Mouse (Mus musculus): ENCODE measurements at regions not wholly inside any gene's neighbourhood (a gene's known extent, or its start where the extent isn't known, plus 50 kb on each side); places are given as distances from the start of the nearest gene placed in this dataset.

- no peak for DNase-seq (ENCODE audit: low read depth in 1 of 2, low spot score in 2 of 2)
Measured at GRCm38 (mm10) chr1:166807163-166807945, 125.7 kb upstream of the Fmo9 start.

GRCm38 (mm10) chr1:166811341-166812071 is 129.9 kb upstream of the Fmo9 start:
- no peak for DNase-seq (ENCODE audit: low read depth in 1 of 2, low spot score in 2 of 2)

GRCm38 (mm10) chr1:166812072-166812461 is 130.4 kb upstream of the Fmo9 start:
- no peak for DNase-seq (ENCODE audit: low read depth in 1 of 2, low spot score in 2 of 2)

GRCm38 (mm10) chr1:166812920-166813439 is 131.3 kb upstream of the Fmo9 start:
- DNase-seq (ENCODE audit: low read depth in 1 of 2, low spot score in 2 of 2): no peak

GRCm38 (mm10) chr1:166817927-166818326 is 136.3 kb upstream of the Fmo9 start:
- DNase-seq (ENCODE audit: low read depth in 1 of 2, low spot score in 2 of 2): no peak

GRCm38 (mm10) chr1:166818682-166819081 is 137.0 kb upstream of the Fmo9 start:
- DNase-seq (ENCODE audit: low read depth in 1 of 2, low spot score in 2 of 2): no peak

- no peak for DNase-seq (ENCODE audit: low read depth in 1 of 2, low spot score in 2 of 2)
Measured at GRCm38 (mm10) chr1:166819420-166819819, 137.8 kb upstream of the Fmo9 start.

GRCm38 (mm10) chr1:166820050-166820449 is 138.4 kb upstream of the Fmo9 start:
- no peak for DNase-seq (ENCODE audit: low read depth in 1 of 2, low spot score in 2 of 2)

GRCm38 (mm10) chr1:166821146-166821545 is 139.5 kb upstream of the Fmo9 start:
- no peak for DNase-seq (ENCODE audit: low read depth in 1 of 2, low spot score in 2 of 2)

- DNase-seq (ENCODE audit: low read depth in 1 of 2, low spot score in 2 of 2): no peak
Measured at GRCm38 (mm10) chr1:166837299-166837698, 155.7 kb upstream of the Fmo9 start.

GRCm38 (mm10) chr1:166839833-166840232 is 158.2 kb upstream of the Fmo9 start:
- no peak for DNase-seq (ENCODE audit: low read depth in 1 of 2, low spot score in 2 of 2)

- DNase-seq (ENCODE audit: low read depth in 1 of 2, low spot score in 2 of 2): no peak
Measured at GRCm38 (mm10) chr1:166843397-166843877, 157.8 kb upstream of the Fam78b start.

GRCm38 (mm10) chr1:166846566-166846965 is 154.7 kb upstream of the Fam78b start:
- DNase-seq (ENCODE audit: low read depth in 1 of 2, low spot score in 2 of 2): no peak

GRCm38 (mm10) chr1:166847233-166847632 is 154.0 kb upstream of the Fam78b start:
- DNase-seq (ENCODE audit: low read depth in 1 of 2, low spot score in 2 of 2): no peak

GRCm38 (mm10) chr1:166848015-166848535 is 153.1 kb upstream of the Fam78b start:
- no peak for DNase-seq (ENCODE audit: low read depth in 1 of 2, low spot score in 2 of 2)

GRCm38 (mm10) chr1:166855988-166856387 is 145.2 kb upstream of the Fam78b start:
- no peak for DNase-seq (ENCODE audit: low read depth in 1 of 2, low spot score in 2 of 2)

GRCm38 (mm10) chr1:166866256-166866655 is 135.0 kb upstream of the Fam78b start:
- no peak for DNase-seq (ENCODE audit: low read depth in 1 of 2, low spot score in 2 of 2)

- no peak for DNase-seq (ENCODE audit: low read depth in 1 of 2, low spot score in 2 of 2)
Measured at GRCm38 (mm10) chr1:166871258-166871657, 130.0 kb upstream of the Fam78b start.

- DNase-seq (ENCODE audit: low read depth in 1 of 2, low spot score in 2 of 2): no peak
Measured at GRCm38 (mm10) chr1:166876452-166876851, 124.8 kb upstream of the Fam78b start.

GRCm38 (mm10) chr1:166883215-166883614 is 118.0 kb upstream of the Fam78b start:
- no peak for DNase-seq (ENCODE audit: low read depth in 1 of 2, low spot score in 2 of 2)

GRCm38 (mm10) chr1:166895945-166896344 is 105.3 kb upstream of the Fam78b start:
- no peak for DNase-seq (ENCODE audit: low read depth in 1 of 2, low spot score in 2 of 2)

GRCm38 (mm10) chr1:166898741-166899140 is 102.5 kb upstream of the Fam78b start:
- no peak for DNase-seq (ENCODE audit: low read depth in 1 of 2, low spot score in 2 of 2)
